Mouse (Mus musculus): ENCODE results near the gene Brd1.

Brd1 gene

GRCm38 (mm10) chr15:88688120-88688519 lies 45.9 kb downstream of the Brd1 start:
- no peak for DNase-seq (ENCODE audit: low read depth, low spot score)

- DNase-seq (ENCODE audit: low read depth, low spot score), result no peak
Measured at GRCm38 (mm10) chr15:88686725-88687124, 47.3 kb downstream of the Brd1 start.

- DNase-seq (ENCODE audit: low read depth, low spot score), result no peak
Measured at GRCm38 (mm10) chr15:88684039-88684438, 50.0 kb downstream of the Brd1 start.

- DNase-seq (ENCODE audit: low read depth, low spot score), result no peak
Measured at GRCm38 (mm10) chr15:88680931-88681330, 53.1 kb downstream of the Brd1 start.

- peak; percentile 52 for DNase-seq (ENCODE audit: low read depth, low spot score)
Measured at GRCm38 (mm10) chr15:88677568-88677967, 56.5 kb downstream of the Brd1 start.

GRCm38 (mm10) chr15:88675998-88676397 lies 58.0 kb downstream of the Brd1 start:
- DNase-seq (ENCODE audit: low read depth, low spot score), result no peak

- DNase-seq (ENCODE audit: low read depth, low spot score), result no peak
Measured at GRCm38 (mm10) chr15:88668693-88669092, 65.3 kb downstream of the Brd1 start.

GRCm38 (mm10) chr15:88667653-88668052 lies 66.4 kb downstream of the Brd1 start:
- DNase-seq (ENCODE audit: low read depth, low spot score), result peak; percentile 23

- no peak for DNase-seq (ENCODE audit: low read depth, low spot score)
Measured at GRCm38 (mm10) chr15:88665846-88666245, 68.2 kb downstream of the Brd1 start.

- no peak for DNase-seq (ENCODE audit: low read depth, low spot score)
Measured at GRCm38 (mm10) chr15:88663041-88663440, 71.0 kb downstream of the Brd1 start.

- DNase-seq (ENCODE audit: low read depth, low spot score), result no peak
Measured at GRCm38 (mm10) chr15:88662111-88662850, 71.8 kb downstream of the Brd1 start.

GRCm38 (mm10) chr15:88661654-88662053 lies 72.4 kb downstream of the Brd1 start:
- DNase-seq (ENCODE audit: low read depth, low spot score), result no peak

- no peak for DNase-seq (ENCODE audit: low read depth, low spot score)
Measured at GRCm38 (mm10) chr15:88652006-88652405, 82.0 kb downstream of the Brd1 start.

GRCm38 (mm10) chr15:88651019-88651418 lies 83.0 kb downstream of the Brd1 start:
- peak; percentile 31 for DNase-seq (ENCODE audit: low read depth, low spot score)

Data from telencephalon, adult 2 months (tissue).